ENCODE assay signal across 33 mouse cellular contexts in the genomic region with DNA sequence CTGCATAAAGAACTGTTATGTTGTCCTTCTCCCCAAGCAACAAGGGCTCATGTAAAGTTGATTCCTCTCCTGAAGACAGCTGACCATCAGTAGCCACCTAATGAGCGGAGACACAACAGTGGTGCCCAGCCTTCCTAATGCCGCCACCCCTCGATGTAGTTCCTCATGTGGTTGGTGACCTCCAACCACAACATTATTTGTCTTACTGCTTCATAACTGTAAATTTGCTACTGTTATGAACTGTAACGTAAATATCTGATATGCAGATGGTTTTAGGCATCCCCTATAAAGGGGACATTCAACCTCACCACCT.
"Had no signal": no experiment of that assay in that cellular context is flagged by ENCODE, and none has a peak within 500 bp of the region (broad histone marks: within the 10 kb centered on the region; RNA-seq: fewer than 3 reads in every experiment).

No protein-coding gene starts in this region.

- DNase-seq: heart, adult 2 months; heart, postnatal 10 days; heart, postnatal 14 days; heart, postnatal 36 days; kidney, adult 18-20 months; kidney, adult 2 months; kidney, adult 8-10 months; kidney, adult 9 months; kidney, postnatal 10 days; kidney, postnatal 14 days; kidney, postnatal 25 days; kidney, postnatal 4 days; layer of hippocampus, adult 9-11 months; layer of hippocampus, postnatal 36 days had no signal

- H3K4me3 ChIP-seq: heart, adult 2 months; heart, embryonic 10.5 days; heart, embryonic 12.5 days; heart, embryonic 13.5 days; heart, embryonic 15.5 days; hindbrain, embryonic 10.5 days; hindbrain, embryonic 12.5 days; hindbrain, embryonic 13.5 days; hindbrain, embryonic 15.5 days; intestine, embryonic 15.5 days; layer of hippocampus, adult 2 months; left cerebral cortex, adult 2 months had no signal

- H3K4me1 ChIP-seq: heart, embryonic 10.5 days; heart, embryonic 12.5 days; heart, embryonic 13.5 days; heart, embryonic 15.5 days; hindbrain, embryonic 10.5 days; hindbrain, embryonic 12.5 days; hindbrain, embryonic 13.5 days; hindbrain, embryonic 15.5 days; intestine, embryonic 15.5 days had no signal

- H3K27ac ChIP-seq: heart, adult 2 months; heart, embryonic 10.5 days; heart, embryonic 13.5 days; heart, embryonic 15.5 days; hindbrain, embryonic 10.5 days; hindbrain, embryonic 12.5 days; hindbrain, embryonic 13.5 days; hindbrain, embryonic 14.5 days; hindbrain, embryonic 15.5 days; hindbrain, postnatal 0 days; intestine, embryonic 15.5 days; kidney, postnatal 0 days; layer of hippocampus, adult 2 months; left cerebral cortex, adult 2 months had no signal

- H3K36me3 ChIP-seq: heart, embryonic 10.5 days; heart, embryonic 12.5 days; heart, embryonic 13.5 days; heart, embryonic 15.5 days; hindbrain, embryonic 10.5 days; hindbrain, embryonic 12.5 days; hindbrain, embryonic 13.5 days; hindbrain, embryonic 15.5 days; intestine, embryonic 15.5 days had no signal

- H3K4me2 ChIP-seq: heart, embryonic 11.5 days; heart, embryonic 12.5 days; heart, embryonic 13.5 days; heart, embryonic 15.5 days; hindbrain, embryonic 12.5 days; hindbrain, embryonic 13.5 days; hindbrain, embryonic 14.5 days; hindbrain, embryonic 15.5 days; intestine, embryonic 15.5 days had no signal

- H3K9ac ChIP-seq: heart, embryonic 12.5 days; heart, embryonic 13.5 days; heart, embryonic 15.5 days; hindbrain, embryonic 12.5 days; hindbrain, embryonic 13.5 days; hindbrain, embryonic 14.5 days; hindbrain, embryonic 15.5 days; intestine, embryonic 15.5 days had no signal

- ATAC-seq: hindbrain, embryonic 16.5 days; hindbrain, postnatal 0 days; inflammation-experienced regulatory T-cells, adult 6 months; intestine, embryonic 15.5 days; intestine, embryonic 16.5 days; intestine, postnatal 0 days had no signal

- H3K27me3 ChIP-seq: heart, embryonic 12.5 days; heart, embryonic 13.5 days; heart, embryonic 15.5 days; hindbrain, embryonic 12.5 days; hindbrain, embryonic 13.5 days; hindbrain, embryonic 15.5 days; intestine, embryonic 15.5 days had no signal

- H3K9me3 ChIP-seq: heart, embryonic 10.5 days; heart, embryonic 12.5 days; heart, embryonic 13.5 days; heart, embryonic 15.5 days; hindbrain, embryonic 10.5 days; hindbrain, embryonic 12.5 days; hindbrain, embryonic 13.5 days; hindbrain, embryonic 15.5 days; intestine, embryonic 15.5 days had no signal
